Mouse (Mus musculus) spleen, adult 2 months (tissue): ENCODE results near the gene Dock3. TPM values are rescaled to one million over a fixed set of nuclear protein-coding genes. Genes with fewer than 3 reads are reported as not detected.

Source experiments
- DNase-seq, 2 experiments: peaks; one replicate each; pipeline versions ENCODE4 v3.0.0 to v3.0.0-alpha.2; 2012 to 2021; ENCODE audit warnings: low spot score in 2 of 2, low read depth in 1 of 2
- H3K27ac ChIP-seq: fragments of 200-500 bp; 2 replicates; pipeline ENCODE4 v1.5.1; 2012; ENCODE audit warnings: low read length, inconsistent platforms; ENCODE audit not compliant: insufficient read depth
- H3K27me3 ChIP-seq: fragments of 200-500 bp; 2 replicates; pipeline ENCODE4 v1.6.1; 2012; ENCODE audit warnings: mild to moderate bottlenecking, moderate library complexity, low read length, inconsistent platforms; ENCODE audit not compliant: control insufficient read depth, insufficient read depth
- H3K36me3 ChIP-seq: fragments of 200-500 bp; 2 replicates; pipeline ENCODE4 v1.6.1; 2012; ENCODE audit warnings: mild to moderate bottlenecking, low read length, inconsistent platforms; ENCODE audit not compliant: control insufficient read depth, insufficient read depth
- H3K4me1 ChIP-seq: fragments of 200-500 bp; 2 replicates; pipeline ENCODE4 v1.6.1; 2011; ENCODE audit warnings: inconsistent platforms; ENCODE audit not compliant: control insufficient read depth, insufficient read depth, insufficient read length
- H3K4me3 ChIP-seq: fragments of 200-500 bp; 2 replicates; pipeline ENCODE4 v1.5.1; 2011; ENCODE audit warnings: mild to moderate bottlenecking, inconsistent platforms; ENCODE audit not compliant: insufficient read depth, insufficient read length; ENCODE audit errors: extremely low read depth
- CTCF ChIP-seq: fragments of 200-500 bp; IDR thresholded peaks from 2 replicates; pipeline ENCODE4 v1.5.1; 2011; ENCODE audit warnings: mild to moderate bottlenecking, inconsistent platforms; ENCODE audit not compliant: insufficient read depth, insufficient read length, insufficient replicate concordance; ENCODE audit errors: extremely low read depth
- POLR2A ChIP-seq: fragments of 200-500 bp; IDR thresholded peaks from 2 replicates; pipeline ENCODE4 v1.6.1; 2011; ENCODE audit warnings: low read depth, low read length, inconsistent platforms
- WGBS: fragments of 180-500 bp; shearing (Covaris S2); methylation state at CpG from one replicate; pipeline ENCODE4 v1.1.7; 2018; 5-methylcytosine and 5-hydroxymethylcytosine counted together
- polyA plus RNA-seq: library from polyadenylated mRNA; depleted of rRNA; stranded (reverse); fragments of >200 nt; gene quantifications from 2 replicates; pipeline ENCODE4 v1.2.3, GENCODE M21; 2012

The Dock3 gene
- polyA plus RNA-seq, 1 experiment = 0.78 TPM

- H3K27ac ChIP-seq = peak overlapping the region; percentile 67
- H3K27me3 ChIP-seq = no peaks in the 10 kb centered on the region
- DNase-seq = peak in 1 of 2 experiments; percentile 55
- H3K36me3 ChIP-seq = peaks cover 31% of the 10 kb centered on the region
- H3K4me3 ChIP-seq = peak overlapping the region; percentile 86
- TF ChIP-seq CTCF (no peak), POLR2A (no peak)
- WGBS = 2% methylated on average over 96 of the region's 107 CpGs
- H3K4me1 ChIP-seq = peaks cover 14% of the 10 kb centered on the region
These were observed 345.6 kb downstream of the Dock3 start for GRCm38 (mm10) chr9:106885901-106886731.

GRCm38 (mm10) chr9:106884996-106885900 is 346.5 kb downstream of the Dock3 start:
- DNase-seq = peak in 1 of 2 experiments; percentile 6
- Histone ChIP-seq H3K4me1 (peaks cover 14% of the 10 kb centered on the region), H3K27me3 (no peaks in the 10 kb centered on the region), H3K36me3 (peaks cover 32% of the 10 kb centered on the region), H3K4me3 (peak overlapping the region; percentile 86; the same call in 1 of the 2 replicates), H3K27ac (no peak overlapping the region)
- 83% methylated on average over 44 of the region's 44 CpGs for WGBS
- TF ChIP-seq CTCF (no peak), POLR2A (no peak)

- Histone ChIP-seq H3K27me3 (no peaks in the 10 kb centered on the region), H3K4me3 (no peak overlapping the region), H3K4me1 (peaks cover 14% of the 10 kb centered on the region), H3K36me3 (peaks cover 29% of the 10 kb centered on the region), H3K27ac (no peak overlapping the region)
- TF ChIP-seq CTCF (no peak), POLR2A (no peak)
- DNase-seq = no peak
- 78% methylated on average over 16 of the region's 16 CpGs for WGBS
These were observed 347.4 kb downstream of the Dock3 start for GRCm38 (mm10) chr9:106884306-106884705.

GRCm38 (mm10) chr9:106883085-106883484 is 348.6 kb downstream of the Dock3 start:
- WGBS = 91% methylated on average over 3 of the region's 3 CpGs
- H3K4me3 ChIP-seq = no peak overlapping the region
- peaks cover 23% of the 10 kb centered on the region for H3K36me3 ChIP-seq
- peaks cover 14% of the 10 kb centered on the region for H3K4me1 ChIP-seq
- H3K27me3 ChIP-seq = no peaks in the 10 kb centered on the region
- no peak for DNase-seq
- no peak overlapping the region for H3K27ac ChIP-seq
- no peak for TF ChIP-seq POLR2A
- TF ChIP-seq CTCF = no peak

GRCm38 (mm10) chr9:106882176-106882575 is 349.5 kb downstream of the Dock3 start:
- TF ChIP-seq POLR2A (no peak), CTCF (no peak)
- H3K4me1 ChIP-seq = peaks cover 10% of the 10 kb centered on the region
- WGBS = 59% methylated on average over 4 of the region's 4 CpGs

GRCm38 (mm10) chr9:106881071-106881755 is 350.5 kb downstream of the Dock3 start:
- H3K4me1 ChIP-seq = peaks cover 10% of the 10 kb centered on the region
- WGBS = 79% methylated on average over 4 of the region's 4 CpGs
- H3K4me3 ChIP-seq = no peak overlapping the region
- TF ChIP-seq CTCF (no peak), POLR2A (no peak)
- peaks cover 23% of the 10 kb centered on the region for H3K36me3 ChIP-seq
- H3K27ac ChIP-seq = no peak overlapping the region
- DNase-seq = no peak
- H3K27me3 ChIP-seq = no peaks in the 10 kb centered on the region

More at GRCm38 (mm10) chr9:106882176-106882575, 349.5 kb downstream of the Dock3 start:
- Histone ChIP-seq H3K27me3 (no peaks in the 10 kb centered on the region), H3K36me3 (peaks cover 23% of the 10 kb centered on the region), H3K4me3 (no peak overlapping the region), H3K27ac (no peak overlapping the region)
- no peak for DNase-seq
